Mouse (Mus musculus): ENCODE results near the gene Zkscan8.
"Not testable (repeated sequence)": the region's sequence is repeated elsewhere in the genome, so short reads cannot be mapped to it uniquely, and the experiment has no call there.

The Zkscan8 gene

DNA sequence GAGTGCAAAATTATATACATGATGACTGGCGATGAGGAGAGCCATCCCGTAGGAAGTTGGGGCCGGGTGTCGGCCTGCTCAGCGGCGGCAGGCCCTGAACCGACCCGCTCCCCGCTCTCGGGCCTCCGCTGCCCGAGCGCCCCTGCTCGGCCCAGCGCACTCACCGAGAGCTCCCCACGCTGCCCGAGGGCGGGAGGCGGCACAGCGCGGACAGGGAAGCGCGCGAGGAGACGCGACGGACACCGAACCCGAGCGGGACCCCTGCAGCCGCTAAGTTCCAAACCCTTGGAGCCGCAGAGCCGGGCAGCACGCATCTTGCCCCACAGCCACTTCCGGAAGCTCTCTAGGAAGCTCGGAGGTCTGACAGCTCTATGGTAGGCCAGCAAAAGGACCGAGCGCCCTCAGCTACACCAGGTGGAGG lies at the start of gene Zkscan8:
Gene Zkscan8, minus strand, starts transcription at position 340 of the 421 bp plus-strand sequence.
- DNase-seq (ENCODE audit: low read depth, low spot score): peak; percentile 83

GRCm38 (mm10) chr13:21559793-21560192 lies 28.9 kb upstream of the Zkscan8 start, which contains the start of gene Olfr1535:
Olfr1535 (minus strand) TSS chr13:21559893.
- DNase-seq (ENCODE audit: low read depth, low spot score): no peak

- DNase-seq (ENCODE audit: low read depth, low spot score): no peak
Measured at GRCm38 (mm10) chr13:21550416-21551110, 19.6 kb upstream of the Zkscan8 start.

DNA sequence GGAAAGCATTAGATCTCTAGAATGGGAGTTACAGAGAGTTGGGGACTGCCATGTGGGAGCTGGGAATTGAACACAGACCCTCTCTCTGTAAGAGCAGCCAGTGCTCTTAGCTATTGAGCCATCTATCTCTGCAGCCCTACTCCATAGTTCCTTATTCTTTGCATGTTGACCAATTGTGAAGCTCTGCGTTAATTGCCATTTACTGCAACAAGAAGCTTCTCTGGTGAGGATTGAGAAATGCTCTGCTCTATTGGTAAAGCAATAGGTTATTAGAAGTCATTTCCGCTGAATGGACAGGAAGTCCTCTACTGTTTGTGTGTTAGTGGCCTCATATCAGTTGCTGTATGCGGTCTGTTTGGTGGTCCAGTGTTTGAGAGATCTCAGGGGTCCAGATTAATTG lies 18.6 kb upstream of the Zkscan8 start:
- DNase-seq (ENCODE audit: low read depth, low spot score): no peak

GRCm38 (mm10) chr13:21542708-21543107 lies 11.8 kb upstream of the Zkscan8 start, which contains the start of gene Olfr1366:
Olfr1366 (minus strand) TSS chr13:21542808.
- no peak for DNase-seq (ENCODE audit: low read depth, low spot score)

GRCm38 (mm10) chr13:21530136-21530535 lies 784 bp downstream of the Zkscan8 start:
- DNase-seq (ENCODE audit: low read depth, low spot score): no peak

- peak; percentile 75 for DNase-seq (ENCODE audit: low read depth, low spot score)
Measured at GRCm38 (mm10) chr13:21506221-21506649, 24.7 kb downstream of the Zkscan8 start.

- no peak for DNase-seq (ENCODE audit: low read depth, low spot score)
Measured at GRCm38 (mm10) chr13:21502296-21502695, 28.6 kb downstream of the Zkscan8 start.

DNA sequence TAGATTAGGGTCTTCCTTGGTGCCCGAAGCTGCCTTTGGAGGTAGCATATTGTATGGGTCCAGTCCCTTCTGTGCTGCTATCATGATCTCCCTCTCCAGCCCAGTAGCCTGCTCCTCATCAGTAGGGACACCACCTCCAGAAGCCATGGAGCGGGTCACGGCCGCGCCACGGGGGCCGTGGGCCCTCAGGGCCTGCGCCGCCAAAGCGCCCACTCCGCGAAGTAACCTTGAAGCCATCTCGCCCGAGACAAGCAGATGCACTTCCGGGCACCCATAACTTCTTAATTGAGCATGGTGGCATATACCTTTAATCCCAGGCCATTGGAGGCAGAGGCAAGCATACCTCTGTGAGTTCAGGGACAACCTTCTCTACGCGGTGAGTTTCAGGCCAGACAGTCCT lies 29.7 kb downstream of the Zkscan8 start, which contains the start of gene Gm11273:
Gene Gm11273, minus strand, starts transcription at position 237 of the 400 bp plus-strand sequence.
- not testable (repeated sequence) for DNase-seq (ENCODE audit: low read depth, low spot score)

GRCm38 (mm10) chr13:21495080-21495479 lies 35.8 kb downstream of the Zkscan8 start, which contains the start of gene AK157302:
AK157302 (plus strand) TSS chr13:21495223.
- DNase-seq (ENCODE audit: low read depth, low spot score): no peak

- DNase-seq (ENCODE audit: low read depth, low spot score): no peak
Measured at GRCm38 (mm10) chr13:21492847-21493246, 38.1 kb downstream of the Zkscan8 start.

GRCm38 (mm10) chr13:21486881-21487280 lies 44.0 kb downstream of the Zkscan8 start:
- no peak for DNase-seq (ENCODE audit: low read depth, low spot score)

- peak; percentile 59 for DNase-seq (ENCODE audit: low read depth, low spot score)
Measured at GRCm38 (mm10) chr13:21478759-21479670, 51.9 kb downstream of the Zkscan8 start, which contains the start of the genes Zkscan4 and Gm10065. Zkscan4 (plus strand) TSS chr13:21478907. Gm10065 (minus strand) TSS chr13:21479441.

DNA sequence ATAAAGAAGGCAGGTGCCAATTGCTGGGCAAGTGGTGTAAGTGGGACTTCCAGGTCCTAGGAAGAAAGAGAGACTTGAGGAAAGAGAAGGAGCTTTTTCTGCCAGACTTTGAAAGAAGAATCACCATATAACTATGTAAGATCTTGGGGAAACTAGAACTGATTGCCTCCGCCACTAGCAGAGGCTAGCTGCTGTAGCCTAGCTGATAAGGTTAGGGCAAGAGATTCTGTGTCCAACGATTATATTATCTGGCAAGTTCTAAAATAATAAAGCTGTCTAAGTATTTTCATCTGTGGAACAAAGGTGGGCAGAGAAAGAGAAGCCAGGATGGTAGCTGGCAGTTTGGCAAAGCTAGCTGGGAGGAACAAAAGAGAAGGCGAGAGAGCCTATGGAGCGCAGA lies 58.5 kb downstream of the Zkscan8 start:
- DNase-seq (ENCODE audit: low read depth, low spot score): no peak

DNA sequence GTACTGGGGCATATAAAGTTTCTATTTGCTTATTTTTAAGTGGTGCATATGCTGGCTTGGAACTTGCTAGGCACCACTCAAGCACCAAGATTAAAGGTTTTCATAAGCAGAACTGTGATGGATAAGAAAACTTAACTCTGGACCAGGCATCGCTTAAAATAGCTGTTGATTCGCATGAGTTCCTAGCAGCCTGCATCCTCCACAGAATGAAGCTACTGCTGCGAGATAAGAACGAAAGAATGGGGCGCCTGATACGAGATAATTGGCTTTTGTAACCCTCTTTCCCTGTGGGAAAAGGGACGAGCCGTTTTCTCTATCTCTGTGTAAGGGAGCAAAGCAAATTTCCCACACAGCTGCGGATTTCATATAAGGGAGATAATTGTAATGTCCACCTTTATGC lies 61.8 kb downstream of the Zkscan8 start:
- no peak for DNase-seq (ENCODE audit: low read depth, low spot score)

GRCm38 (mm10) chr13:21468061-21469019 lies 62.6 kb downstream of the Zkscan8 start, which contains the start of gene Nkapl:
Nkapl (minus strand) TSS chr13:21468509.
- peak; percentile 75 for DNase-seq (ENCODE audit: low read depth, low spot score)

GRCm38 (mm10) chr13:21467336-21467735 lies 63.6 kb downstream of the Zkscan8 start:
- no peak for DNase-seq (ENCODE audit: low read depth, low spot score)

Measured in retina, adult 2 months (tissue).